Mouse (Mus musculus): ENCODE data around the gene Ccdc137. TPM values are rescaled to one million over a fixed set of nuclear protein-coding genes. Genes with fewer than 3 reads are reported as not detected.

The Ccdc137 gene
- total RNA-seq, 1 experiment from 2014 or later: 58.3 TPM

- no peak for ATAC-seq (replicated peaks in 1 of 2; ENCODE audit: insufficient read depth in 1 of 2, low FRiP score in 2 of 2, low TSS enrichment in 1 of 2, low read depth in 1 of 2, poor library complexity in 2 of 2, severe bottlenecking in 2 of 2)
Observed at GRCm38 (mm10) chr11:120454965-120455364, 3.0 kb upstream of the Ccdc137 start.

GRCm38 (mm10) chr11:120455413-120455812 is 2.5 kb upstream of the Ccdc137 start:
- ATAC-seq (replicated peaks in 1 of 2; ENCODE audit: insufficient read depth in 1 of 2, low FRiP score in 2 of 2, low TSS enrichment in 1 of 2, low read depth in 1 of 2, poor library complexity in 2 of 2, severe bottlenecking in 2 of 2): no peak

DNA sequence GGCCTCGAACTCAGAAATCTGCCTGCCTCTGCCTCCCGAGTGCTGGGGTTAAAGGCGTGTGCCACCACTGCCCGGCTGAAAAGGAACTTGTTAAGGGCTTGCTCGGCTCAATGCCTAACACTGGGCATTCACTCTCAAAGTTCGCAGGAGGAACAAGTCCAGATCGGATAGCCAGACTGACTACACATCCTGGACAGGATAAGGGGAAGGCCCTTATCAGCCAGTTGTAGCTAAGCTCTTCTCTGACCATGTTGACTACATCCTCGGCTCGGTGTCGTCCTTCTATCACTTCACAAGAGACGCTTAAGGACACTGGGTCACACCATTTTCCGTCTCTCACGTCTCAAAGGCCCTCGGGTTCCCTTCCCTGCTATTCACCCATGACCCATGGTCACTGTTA is 545 bp upstream of the Ccdc137 start:
- 0 out of 4 replicates have a peak, but pooled peaks of 1 of the 2 experiments have one; percentile 16 for ATAC-seq (replicated peaks in 1 of 2; ENCODE audit: insufficient read depth in 1 of 2, low FRiP score in 2 of 2, low TSS enrichment in 1 of 2, low read depth in 1 of 2, poor library complexity in 2 of 2, severe bottlenecking in 2 of 2)

GRCm38 (mm10) chr11:120458847-120459597 is 1.1 kb downstream of the Ccdc137 start:
- no peak for ATAC-seq (replicated peaks in 1 of 2; ENCODE audit: insufficient read depth in 1 of 2, low FRiP score in 2 of 2, low TSS enrichment in 1 of 2, low read depth in 1 of 2, poor library complexity in 2 of 2, severe bottlenecking in 2 of 2)

GRCm38 (mm10) chr11:120463536-120463935 is 5.6 kb downstream of the Ccdc137 start:
- no peak for ATAC-seq (replicated peaks in 1 of 2; ENCODE audit: insufficient read depth in 1 of 2, low FRiP score in 2 of 2, low TSS enrichment in 1 of 2, low read depth in 1 of 2, poor library complexity in 2 of 2, severe bottlenecking in 2 of 2)

- no peak for ATAC-seq (replicated peaks in 1 of 2; ENCODE audit: insufficient read depth in 1 of 2, low FRiP score in 2 of 2, low TSS enrichment in 1 of 2, low read depth in 1 of 2, poor library complexity in 2 of 2, severe bottlenecking in 2 of 2)
Observed at GRCm38 (mm10) chr11:120464365-120464764, 6.5 kb downstream of the Ccdc137 start.

DNA sequence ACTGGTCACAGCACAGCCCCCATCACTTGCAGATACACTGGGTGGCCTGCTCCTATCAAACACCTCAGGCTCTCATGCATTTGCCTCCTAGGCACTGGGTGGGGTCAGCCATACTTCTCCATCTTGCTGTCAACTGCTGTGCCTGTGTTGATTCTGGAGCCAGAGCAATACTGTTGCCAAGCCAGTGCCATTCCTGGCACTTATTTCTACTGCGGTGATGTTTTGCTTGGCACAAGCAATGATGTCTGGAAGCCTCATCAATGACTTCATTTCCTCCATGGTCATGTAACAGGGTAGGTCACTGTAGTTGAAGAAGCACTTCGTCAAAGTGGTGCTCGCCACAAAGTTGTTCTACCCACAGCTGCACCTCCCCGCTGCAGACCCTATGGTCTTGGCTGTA is 7.6 kb downstream of the Ccdc137 start:
- no peak for ATAC-seq (replicated peaks in 1 of 2; ENCODE audit: insufficient read depth in 1 of 2, low FRiP score in 2 of 2, low TSS enrichment in 1 of 2, low read depth in 1 of 2, poor library complexity in 2 of 2, severe bottlenecking in 2 of 2)

DNA sequence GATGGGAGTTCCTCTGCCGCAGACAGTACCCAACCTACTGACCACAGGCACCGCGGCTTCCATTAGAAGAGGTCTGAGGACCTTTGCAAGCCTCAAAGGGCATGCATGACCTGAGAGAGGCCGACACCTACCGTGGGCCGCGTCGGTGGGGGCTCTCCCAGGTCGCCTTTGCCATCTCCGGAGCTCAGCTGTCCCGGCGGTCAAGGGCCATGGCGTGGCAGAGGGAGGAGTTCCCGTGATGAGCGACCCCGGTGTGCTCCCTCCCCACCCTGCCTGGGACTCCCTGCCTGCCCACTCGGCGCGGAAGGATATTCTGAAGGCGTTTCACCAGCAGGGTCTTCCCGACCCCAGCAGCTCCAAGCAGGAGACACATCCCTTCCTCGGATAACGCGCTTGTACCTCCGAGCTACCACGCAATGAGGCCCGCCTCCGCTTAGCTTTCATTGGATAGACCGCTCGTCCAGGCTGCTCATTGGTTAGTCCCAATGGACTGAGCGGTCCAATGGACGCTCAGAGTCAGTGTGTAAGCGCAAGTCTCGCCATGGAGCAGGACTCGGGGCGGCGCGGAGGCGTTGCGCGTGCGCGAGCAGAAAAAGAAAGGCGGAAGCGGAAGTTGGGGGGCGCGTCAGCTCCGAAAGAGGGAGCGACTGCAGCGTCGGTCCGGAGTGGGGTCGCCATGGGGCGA is 9.3 kb downstream of the Ccdc137 start, which contains the start of gene Arl16:
TSS of gene Arl16 (minus strand) at position 557 of the 685 bp plus-strand sequence.
- peak; percentile 98 for ATAC-seq (replicated peaks in 1 of 2; ENCODE audit: insufficient read depth in 1 of 2, low FRiP score in 2 of 2, low TSS enrichment in 1 of 2, low read depth in 1 of 2, poor library complexity in 2 of 2, severe bottlenecking in 2 of 2)

DNA sequence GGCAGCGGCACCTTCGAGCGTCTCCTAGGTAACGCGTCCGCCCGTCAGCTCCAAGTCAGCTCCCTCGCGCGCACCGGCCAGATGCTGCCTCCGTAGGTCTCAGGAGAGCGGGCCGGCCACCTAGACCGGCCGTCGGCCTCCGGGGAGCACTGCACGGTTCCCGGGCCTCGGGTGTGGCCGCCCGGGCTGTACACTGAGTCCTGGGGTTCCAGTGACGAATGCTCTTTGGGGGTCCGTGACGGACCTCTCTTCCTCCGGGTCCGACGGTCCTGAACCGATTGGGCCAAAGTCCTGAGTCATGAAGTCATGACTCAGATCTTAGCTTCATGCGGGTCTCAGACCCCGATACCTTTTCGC is 9.8 kb downstream of the Ccdc137 start:
- no peak for ATAC-seq (replicated peaks in 1 of 2; ENCODE audit: insufficient read depth in 1 of 2, low FRiP score in 2 of 2, low TSS enrichment in 1 of 2, low read depth in 1 of 2, poor library complexity in 2 of 2, severe bottlenecking in 2 of 2)

DNA sequence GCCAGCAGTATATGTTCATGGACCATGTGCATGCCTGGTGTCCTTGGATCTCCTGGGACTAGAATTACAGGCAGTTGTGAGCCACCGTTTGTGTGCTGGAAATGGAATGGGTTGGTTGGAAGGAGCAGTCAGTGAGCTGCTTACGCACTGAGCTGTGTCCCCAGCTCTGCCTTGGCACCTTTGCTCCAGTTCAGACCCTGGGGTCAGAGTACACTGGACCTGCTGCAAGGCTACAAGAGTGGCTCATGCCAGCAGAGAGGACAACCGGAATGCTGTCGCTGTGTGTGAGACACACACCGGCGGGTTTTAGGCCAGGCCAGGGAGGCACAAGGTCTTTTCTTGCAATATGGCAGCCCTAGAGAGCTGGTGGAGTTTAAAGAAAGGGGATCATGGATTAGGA is 14.1 kb downstream of the Ccdc137 start:
- ATAC-seq (replicated peaks in 1 of 2; ENCODE audit: insufficient read depth in 1 of 2, low FRiP score in 2 of 2, low TSS enrichment in 1 of 2, low read depth in 1 of 2, poor library complexity in 2 of 2, severe bottlenecking in 2 of 2): no peak

- no peak for ATAC-seq (replicated peaks in 1 of 2; ENCODE audit: insufficient read depth in 1 of 2, low FRiP score in 2 of 2, low TSS enrichment in 1 of 2, low read depth in 1 of 2, poor library complexity in 2 of 2, severe bottlenecking in 2 of 2)
Observed at GRCm38 (mm10) chr11:120483448-120483934, 25.6 kb downstream of the Ccdc137 start.

- peak; percentile 86 to 91 for ATAC-seq (replicated peaks in 1 of 2; ENCODE audit: insufficient read depth in 1 of 2, low FRiP score in 2 of 2, low TSS enrichment in 1 of 2, low read depth in 1 of 2, poor library complexity in 2 of 2, severe bottlenecking in 2 of 2)
Observed at GRCm38 (mm10) chr11:120484265-120484981, 26.5 kb downstream of the Ccdc137 start, which contains the start of gene Mrpl12. Gene Mrpl12, plus strand, starts transcription at chr11:120484613.

GRCm38 (mm10) chr11:120485251-120485650 is 27.3 kb downstream of the Ccdc137 start:
- ATAC-seq (replicated peaks in 1 of 2; ENCODE audit: insufficient read depth in 1 of 2, low FRiP score in 2 of 2, low TSS enrichment in 1 of 2, low read depth in 1 of 2, poor library complexity in 2 of 2, severe bottlenecking in 2 of 2): no peak

DNA sequence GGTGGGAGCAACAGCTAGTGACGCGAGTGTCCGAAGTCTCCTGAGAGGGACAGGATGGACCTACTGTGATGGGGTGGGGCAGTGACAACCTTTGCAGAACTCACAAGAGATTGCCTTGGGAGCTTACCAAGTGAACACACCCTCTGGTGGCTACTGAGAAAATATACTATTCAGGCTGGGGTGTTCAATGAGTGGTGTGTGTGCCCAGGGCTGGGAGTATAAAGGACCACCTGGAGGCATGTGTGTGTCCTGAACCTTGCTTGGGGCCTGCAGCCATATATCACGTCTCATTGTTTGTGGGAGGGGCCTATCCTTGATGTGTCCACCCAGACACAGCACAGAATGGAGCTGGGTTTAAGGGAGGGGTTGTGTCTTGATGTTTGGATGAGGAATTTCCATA is 30.6 kb downstream of the Ccdc137 start:
- ATAC-seq (replicated peaks in 1 of 2; ENCODE audit: insufficient read depth in 1 of 2, low FRiP score in 2 of 2, low TSS enrichment in 1 of 2, low read depth in 1 of 2, poor library complexity in 2 of 2, severe bottlenecking in 2 of 2): no peak

DNA sequence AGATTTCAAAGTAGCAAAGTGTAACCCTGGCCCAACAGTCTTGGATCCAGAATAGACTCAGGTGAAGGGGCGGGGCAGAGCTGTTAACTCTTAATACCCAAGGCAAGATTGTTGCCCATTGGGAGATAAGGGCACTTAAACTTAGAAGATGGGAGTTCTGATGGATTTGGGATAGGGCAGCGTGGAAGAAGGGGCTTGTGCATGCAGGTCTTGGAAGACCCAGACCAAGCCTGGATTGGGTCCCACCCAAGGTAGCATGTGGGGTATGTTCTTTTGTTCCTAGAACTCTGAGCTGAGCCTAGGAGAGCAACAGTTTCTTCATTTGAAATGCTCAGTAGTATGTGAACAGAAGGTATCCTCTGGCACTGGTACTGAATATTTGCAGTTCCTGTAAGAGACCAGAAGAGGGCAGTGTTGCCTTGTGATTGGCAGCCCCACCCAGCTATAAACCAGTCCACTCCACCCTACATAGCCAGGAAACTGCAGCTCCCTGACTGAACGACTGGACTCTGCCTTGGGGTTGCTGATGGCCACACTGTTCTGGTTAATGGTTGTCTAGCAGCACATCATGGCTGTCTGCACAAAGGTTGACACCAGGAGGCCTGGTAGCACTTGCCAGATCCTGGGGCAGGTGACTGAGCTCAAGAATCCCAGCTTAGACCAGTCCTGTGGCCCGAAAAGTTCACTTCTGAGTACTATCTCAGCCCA is 31.3 kb downstream of the Ccdc137 start:
- peak; percentile 45 to 61; a peak in 2 of 4 replicates for ATAC-seq (replicated peaks in 1 of 2; ENCODE audit: insufficient read depth in 1 of 2, low FRiP score in 2 of 2, low TSS enrichment in 1 of 2, low read depth in 1 of 2, poor library complexity in 2 of 2, severe bottlenecking in 2 of 2)

GRCm38 (mm10) chr11:120490291-120491046 is 32.6 kb downstream of the Ccdc137 start:
- ATAC-seq (replicated peaks in 1 of 2; ENCODE audit: insufficient read depth in 1 of 2, low FRiP score in 2 of 2, low TSS enrichment in 1 of 2, low read depth in 1 of 2, poor library complexity in 2 of 2, severe bottlenecking in 2 of 2): no peak
